Mouse (Mus musculus): Measurements from ENCODE around the gene Bag5.

DNA sequence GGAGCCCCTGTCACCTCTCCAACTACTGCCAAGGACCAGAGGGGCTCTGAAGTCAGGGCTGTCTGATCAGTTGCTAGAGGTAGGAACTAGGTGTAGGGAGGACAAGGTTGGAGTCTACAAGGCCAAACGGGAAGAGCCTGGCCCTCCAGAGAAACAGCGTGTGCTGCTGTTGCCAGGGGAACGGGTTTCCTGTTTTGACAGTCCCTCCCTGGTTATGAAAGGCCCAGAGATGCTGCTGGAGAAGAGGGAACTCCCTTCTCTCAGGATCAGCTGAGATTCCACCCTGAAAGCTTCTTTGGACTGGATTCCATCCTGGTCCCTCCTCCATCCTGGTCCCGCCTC, 13.0 kb upstream of the Bag5 start:
- no peak for TF ChIP-seq CTCF (IDR thresholded peaks at IDR 0.05; ENCODE audit: control insufficient read depth, insufficient read depth, insufficient replicate concordance, low read depth, low read length)
- no peak for TF ChIP-seq POLR2A (IDR thresholded peaks at IDR 0.05; ENCODE audit: control insufficient read depth, low read depth, low read length)

Data from testis, adult 2 months (tissue).